Mouse (Mus musculus) A20 (cell line): Measurements from ENCODE around the gene Lsm8.
A peak's percentile ranks its signal among the peaks of the same experiment; 100 is the strongest.
"Not testable (repeated sequence)": the region's sequence is repeated elsewhere in the genome, so short reads cannot be mapped to it uniquely, and the experiment has no call there.

Experiments
- DNase-seq: peaks from one replicate; pipeline ENCODE4 v3.0.0-alpha.2; 2011; ENCODE audit warnings: low read depth, low spot score

Gene Lsm8

DNA sequence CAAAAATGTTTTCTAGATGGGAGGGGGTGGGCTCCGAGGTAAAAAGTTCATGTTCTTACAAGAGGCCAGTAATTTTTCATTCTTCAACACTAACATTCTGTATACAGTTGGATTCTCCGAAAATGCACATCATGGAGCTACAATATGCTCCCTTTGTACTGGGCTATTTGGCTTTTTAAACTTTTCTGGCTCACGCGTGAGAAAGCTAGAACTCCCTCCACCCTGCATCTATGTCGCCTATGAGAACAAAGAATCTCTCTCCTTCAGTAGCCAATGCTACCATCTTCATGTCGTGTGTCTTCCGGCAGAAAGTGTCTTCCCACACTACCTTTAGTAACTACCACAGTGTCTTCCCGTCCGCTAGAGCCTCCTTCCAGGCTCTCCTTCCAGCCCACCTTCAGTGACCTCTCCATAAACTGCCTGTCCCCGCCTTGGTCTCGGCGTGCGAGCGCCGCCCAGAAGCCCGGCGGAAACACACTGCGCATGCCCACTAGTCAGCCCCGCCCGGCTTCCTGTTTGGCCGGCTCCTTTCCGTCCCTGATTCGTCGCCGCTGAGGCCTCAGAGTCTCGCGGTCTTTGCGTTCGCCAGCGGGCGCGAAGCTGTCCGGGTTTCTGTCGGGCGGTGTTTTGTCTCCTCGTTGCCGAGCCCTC is at the start of gene Lsm8:
Gene Lsm8, plus strand, starts transcription at position 529 of the 651 bp plus-strand sequence.
- DNase-seq = peak; percentile 94

- no peak for DNase-seq
These were observed 47.4 kb upstream of the Lsm8 start for GRCm38 (mm10) chr6:18800869-18801511.

DNA sequence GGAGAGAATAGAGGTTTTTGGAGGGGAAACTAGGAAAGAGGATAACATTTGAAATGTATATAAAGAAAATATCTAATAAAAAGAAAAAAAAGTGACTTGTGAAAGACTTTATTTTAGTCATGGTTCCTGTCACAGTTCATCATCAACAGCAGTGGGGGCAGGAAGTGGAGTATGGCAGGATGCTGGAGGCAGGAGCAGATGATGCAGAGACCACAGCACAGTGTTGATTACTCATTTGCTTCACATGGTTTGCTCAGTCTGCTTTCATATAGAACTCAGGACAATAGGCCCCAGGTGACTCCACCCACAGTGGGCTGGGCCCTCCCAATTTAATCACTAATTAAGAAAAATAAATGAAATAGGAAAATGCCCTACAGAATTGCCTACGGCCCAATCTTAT is 35.8 kb upstream of the Lsm8 start:
- DNase-seq = no peak

DNA sequence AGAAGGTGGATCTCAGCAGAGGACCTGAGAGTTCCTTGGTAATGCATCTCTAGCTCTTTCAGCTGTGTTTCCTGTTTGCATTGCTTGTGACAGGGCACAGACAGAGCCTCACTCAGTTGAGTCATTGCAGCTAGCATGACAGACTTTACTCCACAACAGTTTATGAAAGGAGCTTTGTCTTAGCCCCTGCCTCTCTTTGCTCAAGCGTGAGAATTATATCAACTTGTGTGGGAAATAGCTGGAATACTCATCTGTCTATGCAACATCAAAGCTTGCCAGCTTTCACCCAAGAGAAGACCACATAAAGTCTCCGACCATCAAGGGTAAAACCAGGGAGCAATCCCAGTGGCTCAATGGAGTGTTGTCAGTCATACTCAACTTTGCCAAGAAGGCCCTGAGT is 32.8 kb upstream of the Lsm8 start:
- DNase-seq = no peak

DNA sequence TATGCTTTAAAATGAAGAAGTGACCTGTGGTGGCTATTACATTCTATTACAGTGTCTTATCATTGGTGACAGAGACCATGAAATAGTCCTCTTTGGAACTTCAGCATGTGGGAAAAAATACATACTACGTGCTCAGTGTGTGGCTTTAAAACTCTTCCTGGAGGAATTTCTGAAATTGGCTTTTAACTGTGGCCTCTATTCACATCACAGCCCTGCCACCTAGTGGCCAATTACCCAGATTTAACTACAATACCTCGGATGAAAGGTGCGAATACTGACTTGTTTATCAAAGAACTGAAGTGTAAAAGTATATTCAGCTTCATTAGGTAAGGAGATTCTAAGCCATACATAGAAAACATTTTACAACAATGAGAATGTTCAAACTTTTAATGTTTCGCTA is 29.0 kb upstream of the Lsm8 start:
- DNase-seq = peak; percentile 36

DNA sequence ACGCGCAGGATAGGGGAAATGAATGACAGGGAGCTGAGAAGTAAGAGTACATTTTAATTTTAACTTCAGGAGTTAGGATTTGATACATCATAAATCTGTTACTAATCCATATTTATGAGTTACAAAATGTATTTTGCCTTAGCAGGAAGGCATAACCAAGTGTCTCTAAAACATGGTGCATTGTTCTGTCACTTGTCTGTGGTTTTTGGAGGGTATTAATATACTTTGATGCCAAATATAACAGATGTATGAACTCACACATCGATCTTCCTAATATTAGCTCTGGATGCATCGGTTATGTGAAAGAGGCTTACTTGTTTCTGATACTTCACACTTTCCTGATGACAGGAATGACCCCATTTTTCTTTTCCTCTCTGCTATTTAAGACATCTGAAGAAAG is 28.1 kb upstream of the Lsm8 start:
- DNase-seq = no peak

GRCm38 (mm10) chr6:18822812-18823211 is 25.6 kb upstream of the Lsm8 start:
- DNase-seq = no peak

- DNase-seq = no peak
These were observed 15.4 kb upstream of the Lsm8 start for GRCm38 (mm10) chr6:18832958-18833357.

DNA sequence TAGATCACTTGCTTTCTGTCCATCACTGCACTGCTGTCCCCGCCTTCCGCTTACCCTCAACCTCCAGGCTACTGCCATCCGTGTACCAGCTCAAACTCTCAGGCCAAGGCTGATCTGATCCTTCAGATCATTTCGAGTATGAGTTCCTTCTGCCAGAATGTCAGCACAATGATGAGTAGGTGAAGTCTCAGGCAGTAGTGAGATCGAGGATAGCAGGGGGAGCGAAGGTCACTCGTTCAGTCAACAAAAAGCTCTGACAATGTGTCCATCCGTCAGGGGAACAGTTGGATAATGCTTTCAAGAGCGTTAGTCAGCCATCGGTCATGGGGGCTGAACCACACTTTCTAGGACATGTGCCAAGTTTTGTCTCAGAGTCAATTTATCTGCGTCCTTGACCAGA is 3.9 kb upstream of the Lsm8 start:
- DNase-seq = not testable (repeated sequence)

GRCm38 (mm10) chr6:18845571-18845970 is 2.8 kb upstream of the Lsm8 start:
- DNase-seq = not testable (repeated sequence)

DNA sequence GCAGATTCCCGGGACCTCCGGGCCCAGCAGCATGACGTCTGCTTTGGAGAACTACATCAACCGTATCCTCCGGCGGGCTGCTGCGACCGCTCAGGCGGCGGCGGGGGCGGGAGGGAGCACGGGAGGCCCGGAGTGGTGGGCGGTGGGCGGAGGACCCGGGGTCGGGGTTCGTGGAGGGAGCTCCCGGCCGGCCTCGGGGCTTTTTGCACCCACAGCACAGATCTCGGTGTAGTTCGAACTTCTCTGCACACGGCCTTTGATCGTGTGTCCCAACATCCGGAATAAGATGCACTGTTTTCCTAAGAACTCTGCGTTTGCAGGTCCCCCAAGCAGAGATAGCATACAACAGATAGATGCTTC is 303 bp downstream of the Lsm8 start:
- DNase-seq = no peak

- DNase-seq = no peak
These were observed 6.9 kb downstream of the Lsm8 start for GRCm38 (mm10) chr6:18855323-18855722.

DNA sequence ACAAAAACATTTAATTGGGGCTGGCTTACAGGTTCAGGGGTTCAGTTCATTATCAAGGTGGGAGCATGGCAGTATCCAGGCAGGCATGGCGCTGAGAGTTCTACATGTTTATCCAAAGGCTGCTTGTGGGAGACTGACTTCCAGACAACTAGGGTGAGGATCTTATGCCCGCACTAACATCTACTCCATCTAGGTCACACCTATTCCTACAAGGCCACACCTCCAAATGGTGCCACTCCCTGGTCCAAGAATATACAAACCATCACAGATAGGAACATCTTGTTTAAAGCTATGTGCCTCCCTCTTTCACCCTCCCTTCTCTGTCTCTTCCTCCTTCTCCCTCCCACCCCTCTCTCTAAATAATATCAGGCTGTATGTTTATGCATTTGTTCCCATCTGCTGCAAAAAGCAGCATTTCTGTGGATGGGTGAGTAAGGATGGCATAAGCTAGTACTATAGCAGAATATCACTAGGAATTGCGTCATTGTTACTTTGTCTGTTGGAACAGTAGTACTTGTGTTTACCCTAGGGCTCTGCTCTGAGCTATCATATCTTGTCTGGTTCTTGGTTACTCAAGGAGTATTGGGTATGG is 8.2 kb downstream of the Lsm8 start:
- no peak for DNase-seq

GRCm38 (mm10) chr6:18866018-18866417 is 17.6 kb downstream of the Lsm8 start, which contains the start of gene Ankrd7:
Gene Ankrd7 (plus strand): TSS chr6:18866318.
- DNase-seq = no peak

DNA sequence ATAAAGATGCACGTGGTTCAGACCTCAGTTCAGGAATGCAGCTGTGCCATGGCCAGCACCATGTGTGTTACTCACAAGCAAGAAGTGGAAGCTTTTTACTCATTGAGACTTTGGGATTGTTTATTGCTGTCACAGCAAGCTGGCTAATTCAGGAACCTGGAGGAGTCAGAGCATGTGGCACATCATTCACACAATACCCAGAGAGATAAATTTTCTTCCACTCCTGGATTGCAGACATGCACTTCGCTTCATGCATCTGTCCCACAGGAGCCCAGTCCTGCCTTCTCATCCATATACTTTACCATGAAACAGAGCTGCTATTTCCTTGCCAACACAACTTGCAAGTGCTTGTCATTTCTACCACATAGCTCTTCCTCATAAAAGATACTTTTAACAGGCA is 40.7 kb downstream of the Lsm8 start:
- DNase-seq = no peak

GRCm38 (mm10) chr6:18894142-18894541 is 45.8 kb downstream of the Lsm8 start:
- no peak for DNase-seq
